Mouse (Mus musculus) heart, embryonic 16.5 days (tissue): ENCODE data around the gene Cnih2. TPM values are rescaled to one million over a fixed set of nuclear protein-coding genes. Genes with fewer than 3 reads are reported as not detected.

Experiments
- polyA plus RNA-seq: library from polyadenylated mRNA; unstranded; fragments of >200 nt; fragmentation: Nextera tagmentation; extraction: Ambion mirVana; gene quantifications from 2 replicates; pipeline ENCODE4 v1.2.1, GENCODE M21; 2015

Cnih2 gene
- polyA plus RNA-seq, 1 experiment from 2014 or later: 2.3 TPM

Other genes starting within 250 kb of the Cnih2 start
- 35.0 and 42.0 TPM in 2 replicates for gene Ctsf, start 243.4 kb downstream of the Cnih2 start, polyA plus RNA-seq
- gene Actn3, start 220.6 kb downstream of the Cnih2 start, polyA plus RNA-seq: 5.2 and 10.7 TPM in 2 replicates
- gene Zdhhc24, start 219.9 kb downstream of the Cnih2 start, polyA plus RNA-seq: 9.1 and 10.5 TPM in 2 replicates
- gene Bbs1, start 191.9 kb downstream of the Cnih2 start, polyA plus RNA-seq: 1.8 and 2.8 TPM in 2 replicates
- 73.6 and 77.9 TPM in 2 replicates for gene Dpp3, start 170.2 kb downstream of the Cnih2 start, polyA plus RNA-seq
- 0.51 and 0.85 TPM in 2 replicates for gene Peli3, start 155.4 kb downstream of the Cnih2 start, polyA plus RNA-seq
- gene Mrpl11, start 136.4 kb downstream of the Cnih2 start, polyA plus RNA-seq: 88.9 and 94.5 TPM in 2 replicates
- 0.09 and 0.10 TPM in 2 replicates for gene Npas4, start 108.2 kb downstream of the Cnih2 start, polyA plus RNA-seq
- gene Slc29a2, start 74.7 kb downstream of the Cnih2 start, polyA plus RNA-seq: 12.6 and 13.8 TPM in 2 replicates
- 43.4 and 43.5 TPM in 2 replicates for gene B4gat1, start 59.7 kb downstream of the Cnih2 start, polyA plus RNA-seq
- gene AC124502.3, start 59.6 kb downstream of the Cnih2 start, polyA plus RNA-seq: 2.6 and 2.7 TPM in 2 replicates
- gene Brms1, start 57.2 kb downstream of the Cnih2 start, polyA plus RNA-seq: 29.7 and 29.9 TPM in 2 replicates
- 1.8 and 2.2 TPM in 2 replicates for gene Rin1, start 48.0 kb downstream of the Cnih2 start, polyA plus RNA-seq
- 21.1 and 23.4 TPM in 2 replicates for gene Cd248, start 30.4 kb downstream of the Cnih2 start, polyA plus RNA-seq
- gene Tmem151a, start 13.0 kb downstream of the Cnih2 start, polyA plus RNA-seq: 3.2 and 4.6 TPM in 2 replicates
- gene Yif1a, start 10.0 kb downstream of the Cnih2 start, polyA plus RNA-seq: 94.1 and 98.6 TPM in 2 replicates
- gene Rab1b, start 8.6 kb upstream of the Cnih2 start, polyA plus RNA-seq: 227 and 233 TPM in 2 replicates
- gene Klc2, start 20.0 kb upstream of the Cnih2 start, polyA plus RNA-seq: 19.3 and 22.7 TPM in 2 replicates
- gene Pacs1, start 174.6 kb upstream of the Cnih2 start, polyA plus RNA-seq: 15.5 and 18.0 TPM in 2 replicates
- gene Sf3b2, start 196.9 kb upstream of the Cnih2 start, polyA plus RNA-seq: 210 and 211 TPM in 2 replicates
- gene Gal3st3, start 199.8 kb upstream of the Cnih2 start, polyA plus RNA-seq: 7.3 and 7.7 TPM in 2 replicates
- not detected in 2 replicates for gene Catsper1, start 237.2 kb upstream of the Cnih2 start, polyA plus RNA-seq